Mouse (Mus musculus): ENCODE results near the gene Npepl1. TPM values are rescaled to one million over a fixed set of nuclear protein-coding genes. Genes with fewer than 3 reads are reported as not detected.

Npepl1 gene
- total and polyA plus RNA-seq, 3 experiments, result 17.3 to 46.9 TPM; not detected in 1

GRCm38 (mm10) chr2:174160461-174160860, 50.3 kb downstream of the Npepl1 start:
- no peak overlapping the region for H3K4me3 ChIP-seq (ENCODE audit: control insufficient read depth in 1 of 2, insufficient read depth in 1 of 2, low read depth in 2 of 2, low read length in 2 of 2)
- no peak for TF ChIP-seq POLR2AphosphoS2 (IDR thresholded peaks at IDR 0.05; ENCODE audit: low read length)
- no peak for TF ChIP-seq E2F4 (IDR thresholded peaks at IDR 0.05; ENCODE audit: borderline replicate concordance, low read depth, low read length)
- no peak for TF ChIP-seq CHD2 (IDR thresholded peaks at IDR 0.05; ENCODE audit: low read length)
- TF ChIP-seq JUND (IDR thresholded peaks at IDR 0.05; ENCODE audit: low read depth, low read length), result no peak
- no peak for TF ChIP-seq ETS1 (IDR thresholded peaks at IDR 0.05; ENCODE audit: low read depth, low read length)
- TF ChIP-seq HCFC1 (IDR thresholded peaks at IDR 0.05; ENCODE audit: low read depth, low read length), result no peak
- TF ChIP-seq ZNF384 (IDR thresholded peaks at IDR 0.05; ENCODE audit: low read depth, low read length), result no peak
- TF ChIP-seq MAX (IDR thresholded peaks at IDR 0.05; ENCODE audit: low read length), result no peak
- H3K79me2 ChIP-seq (ENCODE audit: control insufficient read depth, insufficient read depth, low read length, poor library complexity), result no peaks in the 10 kb centered on the region
- no peak overlapping the region for H3K9ac ChIP-seq (ENCODE audit: control insufficient read depth, low read depth, low read length, poor library complexity, severe bottlenecking)
- no peak overlapping the region for H3K27ac ChIP-seq (ENCODE audit: control insufficient read depth, low read depth, low read length)
- no peaks in the 10 kb centered on the region for H3K4me1 ChIP-seq (ENCODE audit: control insufficient read depth in 1 of 2, insufficient read depth in 2 of 2, low read length in 2 of 2)
- no peak for DNase-seq (ENCODE audit: low read depth, low spot score)
- H3K36me3 ChIP-seq (ENCODE audit: control insufficient read depth in 1 of 2, insufficient read depth in 2 of 2, low read length in 2 of 2), result no peaks in the 10 kb centered on the region
- no peaks in the 10 kb centered on the region for H3K27me3 ChIP-seq (ENCODE audit: control insufficient read depth in 1 of 2, insufficient read depth in 2 of 2, low read length in 2 of 2)
- H3K9me3 ChIP-seq (replicated peaks; ENCODE audit: insufficient read depth, low read length), result no peaks in the 10 kb centered on the region

Other genes starting within 250 kb of the Npepl1 start
- 13.5 and 14.8 TPM in 2 replicates for gene Stx16, start 34.0 kb upstream of the Npepl1 start, total RNA-seq (2012; rRNA removed)
- gene Stx16, start 34.0 kb upstream of the Npepl1 start, polyA plus RNA-seq (2012; ENCODE audit: insufficient read depth in 1 of 2, insufficient read length in 2 of 2, low read depth in 1 of 2, low replicate concordance in 2 of 2, missing spikeins in 1 of 2), result 10 to 100 TPM in 1 of 2 experiments, not detected in 1; 22.3 TPM
- gene Gnas, start 174.0 kb downstream of the Npepl1 start, total RNA-seq (2012; rRNA removed), result 255 and 273 TPM in 2 replicates
- 100 to 1,000 TPM; 383 to 447 TPM for gene Gnas, start 174.0 kb downstream of the Npepl1 start, polyA plus RNA-seq (2012; ENCODE audit: insufficient read depth in 1 of 2, insufficient read length in 2 of 2, low read depth in 1 of 2, low replicate concordance in 2 of 2, missing spikeins in 1 of 2)
- 26.9 and 34.2 TPM in 2 replicates for gene Gm20721, start 236.4 kb downstream of the Npepl1 start, total RNA-seq (2012; rRNA removed)
- 100 to 1,000 TPM in 1 of 2 experiments, not detected in 1; 171 TPM for gene Gm20721, start 236.4 kb downstream of the Npepl1 start, polyA plus RNA-seq (2012; ENCODE audit: insufficient read depth in 1 of 2, insufficient read length in 2 of 2, low read depth in 1 of 2, low replicate concordance in 2 of 2, missing spikeins in 1 of 2)